In genomic region chrX:113193901-113194300, GRCm38 (mm10) we compare ENCODE assay signal across 12 mouse cellular contexts.
"Had no signal": no experiment of that assay in that cellular context is flagged by ENCODE, and none has a peak within 500 bp of the region (broad histone marks: within the 10 kb centered on the region; RNA-seq: fewer than 3 reads in every experiment).

No protein-coding gene starts in this region.

- DNase-seq: retina, postnatal 1 day; right cerebral cortex, adult 18-20 months; right cerebral cortex, postnatal 14 days; right cerebral cortex, postnatal 25 days; right cerebral cortex, postnatal 4 days; spleen, adult 18-20 months; thymus, adult 18-20 months; thymus, adult 2 months; thymus, postnatal 14 days; thymus, postnatal 25 days; thymus, postnatal 36 days; thymus, postnatal 4 days had no signal
